Mouse (Mus musculus): ENCODE measurements around the gene Retreg3. TPM values are rescaled to one million over a fixed set of nuclear protein-coding genes. Genes with fewer than 3 reads are reported as not detected.

Gene Retreg3
- polyA plus RNA-seq, 1 experiment: 57.8 TPM

DNA sequence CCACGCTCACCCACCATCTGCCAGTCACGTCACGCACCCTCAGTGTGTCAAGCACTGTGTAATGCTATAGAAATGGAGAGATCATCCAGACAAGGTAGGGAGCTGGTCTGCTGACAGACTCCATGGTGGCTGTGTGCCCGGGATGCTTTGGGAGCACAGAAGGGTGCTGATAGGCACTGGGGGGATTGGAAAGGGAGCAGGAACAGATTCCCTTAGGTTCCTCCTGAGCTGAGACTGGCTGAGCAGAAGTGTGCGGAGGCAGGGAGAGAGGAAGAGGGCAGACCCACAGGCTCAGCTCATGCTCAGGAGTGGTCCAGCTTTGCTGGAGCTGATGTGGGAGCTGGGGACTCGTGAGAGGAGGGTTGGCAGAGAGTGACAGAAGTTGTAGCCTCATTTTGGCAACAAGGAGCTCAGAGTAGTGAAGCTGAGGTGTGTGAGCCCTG lies 68.6 kb downstream of the Retreg3 start:
- Histone ChIP-seq H3K27me3 (ENCODE audit: control insufficient read depth, insufficient read depth, low read length) (no peaks in the 10 kb centered on the region), H3K27ac (ENCODE audit: insufficient read depth, low read length) (no peak overlapping the region), H3K36me3 (ENCODE audit: control insufficient read depth, insufficient read depth, low read length) (peaks cover 14% of the 10 kb centered on the region), H3K4me3 (ENCODE audit: extremely low read depth, insufficient read depth, insufficient read length) (no peak overlapping the region), H3K4me1 (ENCODE audit: control insufficient read depth, insufficient read depth, insufficient read length) (peaks cover 3% of the 10 kb centered on the region; the same call in 1 of the 2 replicates)
- TF ChIP-seq CTCF (IDR thresholded peaks at IDR 0.05; ENCODE audit: extremely low read depth, insufficient read depth, insufficient read length, insufficient replicate concordance): no peak
- DNase-seq (ENCODE audit: low read depth in 1 of 2, low spot score in 2 of 2): no peak
- WGBS: 85% methylated on average over 6 of the region's 6 CpGs

GRCm38 (mm10) chr11:101050359-101050758 lies 69.3 kb downstream of the Retreg3 start:
- Histone ChIP-seq H3K36me3 (ENCODE audit: control insufficient read depth, insufficient read depth, low read length) (peaks cover 15% of the 10 kb centered on the region), H3K4me1 (ENCODE audit: control insufficient read depth, insufficient read depth, insufficient read length) (peaks cover 4% of the 10 kb centered on the region; the same call in 1 of the 2 replicates)
- WGBS: 90% methylated on average over 9 of the region's 9 CpGs

GRCm38 (mm10) chr11:101047502-101047901 lies 72.2 kb downstream of the Retreg3 start:
- WGBS: 43% methylated on average over 3 of the region's 3 CpGs
- Histone ChIP-seq H3K27me3 (ENCODE audit: control insufficient read depth, insufficient read depth, low read length) (no peaks in the 10 kb centered on the region), H3K27ac (ENCODE audit: insufficient read depth, low read length) (no peak overlapping the region), H3K4me1 (ENCODE audit: control insufficient read depth, insufficient read depth, insufficient read length) (peaks cover 4% of the 10 kb centered on the region; the same call in 1 of the 2 replicates), H3K4me3 (ENCODE audit: extremely low read depth, insufficient read depth, insufficient read length) (no peak overlapping the region), H3K36me3 (ENCODE audit: control insufficient read depth, insufficient read depth, low read length) (peaks cover 30% of the 10 kb centered on the region)
- DNase-seq (ENCODE audit: low read depth in 1 of 2, low spot score in 2 of 2): no peak
- TF ChIP-seq CTCF (IDR thresholded peaks at IDR 0.05; ENCODE audit: extremely low read depth, insufficient read depth, insufficient read length, insufficient replicate concordance) (no peak), POLR2A (IDR thresholded peaks at IDR 0.05; ENCODE audit: low read depth, low read length) (no peak)

More at GRCm38 (mm10) chr11:101050359-101050758, 69.3 kb downstream of the Retreg3 start:
- TF ChIP-seq CTCF (IDR thresholded peaks at IDR 0.05; ENCODE audit: extremely low read depth, insufficient read depth, insufficient read length, insufficient replicate concordance) (no peak), POLR2A (IDR thresholded peaks at IDR 0.05; ENCODE audit: low read depth, low read length) (no peak)
- Histone ChIP-seq H3K27me3 (ENCODE audit: control insufficient read depth, insufficient read depth, low read length) (no peaks in the 10 kb centered on the region), H3K4me3 (ENCODE audit: extremely low read depth, insufficient read depth, insufficient read length) (no peak overlapping the region), H3K27ac (ENCODE audit: insufficient read depth, low read length) (no peak overlapping the region)
- no peak for DNase-seq (ENCODE audit: low read depth in 1 of 2, low spot score in 2 of 2)

DNA sequence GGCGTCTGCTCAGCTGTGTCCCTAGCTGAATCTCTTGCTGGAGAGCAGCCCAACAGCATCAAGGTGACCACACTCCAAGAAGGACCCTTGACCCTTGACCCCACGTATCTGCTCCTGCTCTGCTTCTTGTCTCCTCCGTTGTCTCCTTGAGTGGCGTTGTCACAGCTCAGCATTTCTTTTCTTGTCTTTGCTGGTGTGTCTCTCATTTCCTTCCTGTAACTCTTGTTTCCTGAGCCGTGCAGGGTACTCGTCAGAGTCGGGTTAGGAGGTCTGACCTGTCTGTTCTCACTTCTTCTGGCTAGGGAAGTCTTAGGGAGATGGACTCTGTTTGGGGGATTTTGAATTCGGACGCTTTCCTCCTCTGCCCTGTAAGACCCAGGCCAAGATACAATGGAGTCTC lies 73.3 kb downstream of the Retreg3 start:
- H3K4me1 ChIP-seq (ENCODE audit: control insufficient read depth, insufficient read depth, insufficient read length): peaks cover 4% of the 10 kb centered on the region; the same call in 1 of the 2 replicates

More for the DNA sequence above, 73.3 kb downstream of the Retreg3 start:
- Histone ChIP-seq H3K27ac (ENCODE audit: insufficient read depth, low read length) (peak overlapping the region; percentile 61), H3K4me3 (ENCODE audit: extremely low read depth, insufficient read depth, insufficient read length) (no peak overlapping the region), H3K27me3 (ENCODE audit: control insufficient read depth, insufficient read depth, low read length) (no peaks in the 10 kb centered on the region), H3K36me3 (ENCODE audit: control insufficient read depth, insufficient read depth, low read length) (peaks cover 30% of the 10 kb centered on the region)
- TF ChIP-seq CTCF (IDR thresholded peaks at IDR 0.05; ENCODE audit: extremely low read depth, insufficient read depth, insufficient read length, insufficient replicate concordance) (no peak), POLR2A (IDR thresholded peaks at IDR 0.05; ENCODE audit: low read depth, low read length) (no peak)
- WGBS: 15% methylated on average over 9 of the region's 9 CpGs
- peak in 1 of 2 experiments; percentile 28 for DNase-seq (ENCODE audit: low read depth in 1 of 2, low spot score in 2 of 2)

Other genes starting within 250 kb of the Retreg3 start
- 65.1 and 80.8 TPM in 2 replicates for gene Stat3, start 180.4 kb downstream of the Retreg3 start, polyA plus RNA-seq (2012; rRNA removed)
- gene Cavin1, start 149.0 kb downstream of the Retreg3 start, polyA plus RNA-seq (2012; rRNA removed): 27.0 and 29.1 TPM in 2 replicates
- 41.8 and 46.2 TPM in 2 replicates for gene Atp6v0a1, start 110.4 kb downstream of the Retreg3 start, polyA plus RNA-seq (2012; rRNA removed)
- gene Naglu, start 49.9 kb downstream of the Retreg3 start, polyA plus RNA-seq (2012; rRNA removed): 28.6 and 34.8 TPM in 2 replicates
- gene Hsd17b1, start 41.5 kb downstream of the Retreg3 start, polyA plus RNA-seq (2012; rRNA removed): 1.2 and 1.3 TPM in 2 replicates
- 26.6 and 36.9 TPM in 2 replicates for gene Coasy, start 37.3 kb downstream of the Retreg3 start, polyA plus RNA-seq (2012; rRNA removed)
- gene Mlx, start 32.6 kb downstream of the Retreg3 start, polyA plus RNA-seq (2012; rRNA removed): 20.3 and 23.9 TPM in 2 replicates
- 0.85 and 0.90 TPM in 2 replicates for gene Psmc3ip, start 24.5 kb downstream of the Retreg3 start, polyA plus RNA-seq (2012; rRNA removed)
- 16.4 and 17.7 TPM in 2 replicates for gene Tubg1, start within 50 bp of the Retreg3 start, polyA plus RNA-seq (2012; rRNA removed)
- 3.6 and 4.8 TPM in 2 replicates for gene Tubg2, start 36.0 kb upstream of the Retreg3 start, polyA plus RNA-seq (2012; rRNA removed)
- 1.3 and 1.4 TPM in 2 replicates for gene Cntnap1, start 50.6 kb upstream of the Retreg3 start, polyA plus RNA-seq (2012; rRNA removed)
- gene Plekhh3, start 51.5 kb upstream of the Retreg3 start, polyA plus RNA-seq (2012; rRNA removed): 5.8 and 8.4 TPM in 2 replicates
- 1.6 and 1.9 TPM in 2 replicates for gene Ccr10, start 55.5 kb upstream of the Retreg3 start, polyA plus RNA-seq (2012; rRNA removed)
- gene Ezh1, start 106.6 kb upstream of the Retreg3 start, polyA plus RNA-seq (2012; rRNA removed): 28.3 and 30.9 TPM in 2 replicates
- 47.6 and 59.7 TPM in 2 replicates for gene Ramp2, start 126.1 kb upstream of the Retreg3 start, polyA plus RNA-seq (2012; rRNA removed)
- gene Vps25, start 133.8 kb upstream of the Retreg3 start, polyA plus RNA-seq (2012; rRNA removed): 56.3 and 62.2 TPM in 2 replicates
- gene Wnk4, start 140.7 kb upstream of the Retreg3 start, polyA plus RNA-seq (2012; rRNA removed): 1.9 and 2.2 TPM in 2 replicates
- gene Cntd1, start 159.1 kb upstream of the Retreg3 start, polyA plus RNA-seq (2012; rRNA removed): 0.06 and 0.19 TPM in 2 replicates
- 148 TPM in 2 replicates for gene Coa3, start 159.2 kb upstream of the Retreg3 start, polyA plus RNA-seq (2012; rRNA removed)
- gene Becn1, start 182.4 kb upstream of the Retreg3 start, polyA plus RNA-seq (2012; rRNA removed): 64.0 and 98.6 TPM in 2 replicates
- gene Psme3, start 196.3 kb upstream of the Retreg3 start, polyA plus RNA-seq (2012; rRNA removed): 58.1 and 73.8 TPM in 2 replicates
- 9.1 and 10.6 TPM in 2 replicates for gene Aoc2, start 205.2 kb upstream of the Retreg3 start, polyA plus RNA-seq (2012; rRNA removed)
- 2.2 and 2.3 TPM in 2 replicates for gene Aoc3, start 210.7 kb upstream of the Retreg3 start, polyA plus RNA-seq (2012; rRNA removed)
- gene G6pc, start 247.7 kb upstream of the Retreg3 start, polyA plus RNA-seq (2012; rRNA removed): 0.07 TPM in 1 of 2 replicates, not detected in the other